Mouse (Mus musculus) liver, embryonic 12.5 days (tissue): ENCODE measurements around the gene Zfp13. TPM values are rescaled to one million over a fixed set of nuclear protein-coding genes. Genes with fewer than 3 reads are reported as not detected.

ENCODE experiments used
- ATAC-seq: fragments of 200-750 bp; cut with Nextera tagmentation; 2 replicates; pipeline ENCODE4 v1.8.0; 2017; ENCODE audit warnings: moderate number of reproducible peaks, mild to moderate bottlenecking, moderate library complexity
- H3K27ac ChIP-seq: fragments of 300-500 bp; sonication (generic); 2 replicates; pipeline ENCODE4 v1.5.1; 2016; ENCODE audit warnings: mild to moderate bottlenecking
- H3K27me3 ChIP-seq: fragments of 300-500 bp; sonication (generic); replicated peaks from 2 replicates; pipeline ENCODE4 v1.6.1; 2016; ENCODE audit warnings: mild to moderate bottlenecking, moderate library complexity
- H3K36me3 ChIP-seq: fragments of 300-500 bp; sonication (generic); 2 replicates; pipeline ENCODE4 v1.6.1; 2016; ENCODE audit warnings: mild to moderate bottlenecking, moderate library complexity
- H3K4me1 ChIP-seq: fragments of 300-500 bp; sonication (generic); 2 replicates; pipeline ENCODE4 v1.6.1; 2016
- H3K4me2 ChIP-seq: fragments of 300-500 bp; sonication (generic); 2 replicates; pipeline ENCODE4 v1.6.1; 2016; ENCODE audit warnings: mild to moderate bottlenecking, moderate library complexity
- H3K4me3 ChIP-seq: fragments of 300-500 bp; sonication (generic); 2 replicates; pipeline ENCODE4 v1.5.1; 2016; ENCODE audit warnings: mild to moderate bottlenecking, moderate library complexity
- H3K9ac ChIP-seq: fragments of 300-500 bp; sonication (generic); 2 replicates; pipeline ENCODE4 v1.6.1; 2016; ENCODE audit warnings: mild to moderate bottlenecking, moderate library complexity
- H3K9me3 ChIP-seq: fragments of 300-500 bp; sonication (generic); replicated peaks from 2 replicates; pipeline ENCODE4 v1.6.1; 2016; ENCODE audit warnings: mild to moderate bottlenecking, moderate library complexity
- WGBS: fragments of 180-500 bp; shearing (Covaris S2); methylation state at CpG from one replicate; pipeline ENCODE4 v1.1.7; 2016; ENCODE audit not compliant: insufficient replicate concordance; 5-methylcytosine and 5-hydroxymethylcytosine counted together
- polyA plus RNA-seq: library from polyadenylated mRNA; unstranded; fragments of >200 nt; fragmentation: Nextera tagmentation; extraction: Ambion mirVana; gene quantifications from 2 replicates; pipeline ENCODE4 v1.2.1, GENCODE M21; 2016

Gene Zfp13
- 2.8 and 2.9 TPM in 2 replicates for polyA plus RNA-seq

- Histone ChIP-seq H3K9me3 (no peaks in the 10 kb centered on the region), H3K9ac (peak within 1 kb of the TSS; percentile 68), H3K36me3 (no peaks in the 10 kb centered on the region), H3K4me3 (peak within 1 kb of the TSS; percentile 60), H3K27ac (peak within 1 kb of the TSS; percentile 80), H3K27me3 (no peaks in the 10 kb centered on the region), H3K4me2 (peak within 1 kb of the TSS; percentile 73), H3K4me1 (peaks cover 28% of the 10 kb centered on the region)
- 5% methylated on average over 30 of the region's 31 CpGs for WGBS
- ATAC-seq: peak; percentile 90
These were observed at the start of gene Zfp13 for GRCm38 (mm10) chr17:23598582-23599552. Zfp13 (minus strand) TSS chr17:23599487.

GRCm38 (mm10) chr17:23645894-23646293 is 46.6 kb upstream of the Zfp13 start:
- Histone ChIP-seq H3K27ac (no peak overlapping the region), H3K9ac (no peak overlapping the region), H3K9me3 (no peaks in the 10 kb centered on the region), H3K4me1 (no peaks in the 10 kb centered on the region), H3K4me3 (no peak overlapping the region), H3K4me2 (no peak overlapping the region), H3K27me3 (peaks cover 57% of the 10 kb centered on the region), H3K36me3 (no peaks in the 10 kb centered on the region)
- no peak for ATAC-seq
- WGBS: 42% methylated on average over 10 of the region's 10 CpGs

GRCm38 (mm10) chr17:23644613-23645495 is 45.6 kb upstream of the Zfp13 start, which contains the start of gene Mmp25:
Mmp25 (minus strand) TSS chr17:23645277.
- H3K4me3 ChIP-seq: peak within 1 kb of the TSS; percentile 44
- peak within 1 kb of the TSS; percentile 9; the same call in 1 of the 2 replicates for H3K9ac ChIP-seq
- WGBS: 1% methylated on average over 58 of the region's 58 CpGs
- peak within 1 kb of the TSS; percentile 64 for H3K4me2 ChIP-seq
- H3K4me1 ChIP-seq: no peaks in the 10 kb centered on the region
- no peaks in the 10 kb centered on the region for H3K36me3 ChIP-seq
- H3K27ac ChIP-seq: no peak within 1 kb of the TSS
- no peak for ATAC-seq
- H3K27me3 ChIP-seq: peaks cover 56% of the 10 kb centered on the region
- no peaks in the 10 kb centered on the region for H3K9me3 ChIP-seq

DNA sequence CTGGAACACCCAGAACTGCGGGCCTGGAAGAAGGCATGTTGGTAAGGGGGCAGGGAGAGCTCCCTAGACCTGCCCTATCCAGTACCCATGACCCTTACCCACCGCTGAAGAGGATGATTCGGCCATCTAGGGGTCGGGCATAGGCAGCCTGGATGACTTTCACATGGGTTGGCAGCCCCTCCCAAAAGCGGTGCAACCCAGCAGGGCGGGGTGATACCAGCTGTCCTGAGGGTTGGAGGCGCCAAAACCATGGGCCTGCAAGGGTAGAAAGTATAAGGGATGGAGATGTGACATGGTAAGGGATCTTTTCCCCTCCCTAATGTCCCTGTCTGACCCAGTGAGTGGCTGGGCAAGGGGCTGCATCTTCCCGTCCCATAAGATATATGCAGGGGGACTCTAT is 32.0 kb upstream of the Zfp13 start:
- WGBS: 54% methylated on average over 8 of the region's 8 CpGs
- H3K4me3 ChIP-seq: no peak overlapping the region
- H3K4me2 ChIP-seq: no peak overlapping the region
- peaks cover 51% of the 10 kb centered on the region for H3K27me3 ChIP-seq
- H3K4me1 ChIP-seq: no peaks in the 10 kb centered on the region
- H3K9me3 ChIP-seq: no peaks in the 10 kb centered on the region
- no peak overlapping the region for H3K27ac ChIP-seq
- no peak for ATAC-seq
- H3K36me3 ChIP-seq: no peaks in the 10 kb centered on the region
- no peak overlapping the region for H3K9ac ChIP-seq

- Histone ChIP-seq H3K4me1 (no peaks in the 10 kb centered on the region), H3K4me2 (peak overlapping the region; percentile 46), H3K9ac (no peak overlapping the region), H3K36me3 (no peaks in the 10 kb centered on the region), H3K27ac (no peak overlapping the region), H3K27me3 (peaks cover 43% of the 10 kb centered on the region), H3K4me3 (no peak overlapping the region), H3K9me3 (no peaks in the 10 kb centered on the region)
- peak; percentile 64; the same call in 1 of the 2 replicates for ATAC-seq
- 10% methylated on average over 22 of the region's 22 CpGs for WGBS
These were observed 31.1 kb upstream of the Zfp13 start for GRCm38 (mm10) chr17:23630195-23631020.

- Histone ChIP-seq H3K4me2 (no peak overlapping the region), H3K9me3 (no peaks in the 10 kb centered on the region), H3K9ac (no peak overlapping the region), H3K27ac (no peak overlapping the region), H3K4me1 (no peaks in the 10 kb centered on the region), H3K4me3 (no peak overlapping the region), H3K27me3 (peaks cover 30% of the 10 kb centered on the region), H3K36me3 (no peaks in the 10 kb centered on the region)
- WGBS: 34% methylated on average over 7 of the region's 7 CpGs
- no peak for ATAC-seq
These were observed 28.5 kb upstream of the Zfp13 start for GRCm38 (mm10) chr17:23627813-23628212.

GRCm38 (mm10) chr17:23620351-23620750 is 21.1 kb upstream of the Zfp13 start:
- no peaks in the 10 kb centered on the region for H3K9me3 ChIP-seq
- peaks cover 33% of the 10 kb centered on the region for H3K27me3 ChIP-seq
- no peak overlapping the region for H3K9ac ChIP-seq
- H3K4me3 ChIP-seq: no peak overlapping the region
- no peaks in the 10 kb centered on the region for H3K4me1 ChIP-seq
- H3K4me2 ChIP-seq: no peak overlapping the region
- WGBS: 47% methylated on average over 7 of the region's 7 CpGs
- H3K36me3 ChIP-seq: no peaks in the 10 kb centered on the region
- H3K27ac ChIP-seq: no peak overlapping the region
- ATAC-seq: no peak

DNA sequence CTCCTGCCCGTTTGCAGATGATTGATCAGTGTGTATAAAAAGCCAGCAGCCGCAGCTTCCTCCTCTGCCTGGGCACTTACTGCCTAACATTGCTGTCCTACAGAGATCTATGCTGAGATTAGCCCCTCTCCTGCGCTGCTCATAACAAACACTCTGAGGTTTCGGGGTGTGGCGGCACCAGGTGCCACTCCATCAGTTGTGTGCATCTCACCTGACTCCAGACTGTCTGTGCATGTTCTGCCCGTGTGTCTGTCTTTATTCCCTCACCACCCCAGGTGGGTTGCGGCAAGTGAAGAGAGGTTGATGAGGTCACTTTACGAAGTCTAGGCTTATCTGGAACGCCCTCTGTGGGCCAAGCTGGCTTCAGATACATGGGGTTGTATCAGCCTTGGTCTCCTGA is 17.8 kb upstream of the Zfp13 start:
- Histone ChIP-seq H3K4me2 (no peak overlapping the region), H3K9me3 (no peaks in the 10 kb centered on the region), H3K27me3 (peaks cover 31% of the 10 kb centered on the region), H3K4me3 (no peak overlapping the region), H3K4me1 (no peaks in the 10 kb centered on the region), H3K27ac (no peak overlapping the region), H3K36me3 (no peaks in the 10 kb centered on the region), H3K9ac (no peak overlapping the region)
- no peak for ATAC-seq
- WGBS: 28% methylated on average over 9 of the region's 9 CpGs

GRCm38 (mm10) chr17:23610361-23610800 is 11.1 kb upstream of the Zfp13 start:
- Histone ChIP-seq H3K4me2 (no peak overlapping the region), H3K27ac (no peak overlapping the region), H3K36me3 (no peaks in the 10 kb centered on the region), H3K4me1 (no peaks in the 10 kb centered on the region), H3K27me3 (no peaks in the 10 kb centered on the region), H3K9me3 (no peaks in the 10 kb centered on the region), H3K9ac (no peak overlapping the region), H3K4me3 (no peak overlapping the region)
- 63% methylated on average over 28 of the region's 28 CpGs for WGBS
- no peak for ATAC-seq

- H3K36me3 ChIP-seq: no peaks in the 10 kb centered on the region
- no peaks in the 10 kb centered on the region for H3K4me1 ChIP-seq
- H3K4me3 ChIP-seq: no peak overlapping the region
- no peak overlapping the region for H3K4me2 ChIP-seq
- no peaks in the 10 kb centered on the region for H3K27me3 ChIP-seq
- H3K9ac ChIP-seq: no peak overlapping the region
- WGBS: 83% methylated on average over 24 of the region's 24 CpGs
- no peak for ATAC-seq
- no peaks in the 10 kb centered on the region for H3K9me3 ChIP-seq
- no peak overlapping the region for H3K27ac ChIP-seq
These were observed 10.3 kb upstream of the Zfp13 start for GRCm38 (mm10) chr17:23609612-23610011.

DNA sequence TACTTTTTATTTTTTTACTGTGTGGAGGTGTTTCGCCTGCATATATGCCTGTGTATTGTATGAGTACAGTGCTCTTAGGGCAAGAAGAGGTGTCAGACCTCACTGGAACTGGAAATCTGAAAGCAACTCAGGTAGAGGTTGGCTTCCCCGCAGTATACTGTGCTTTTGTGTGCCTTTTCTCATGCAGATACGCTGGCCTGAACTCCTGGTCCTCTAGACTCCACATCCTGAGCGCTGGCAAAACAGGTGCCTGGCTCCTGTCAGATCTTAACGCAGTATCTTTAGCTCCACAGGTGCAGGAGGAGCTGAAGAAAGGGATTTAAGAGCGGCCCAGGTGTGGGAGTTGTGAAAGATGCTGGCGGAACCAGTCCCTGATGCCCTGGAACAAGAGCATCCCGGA is 5.9 kb upstream of the Zfp13 start:
- no peak for ATAC-seq
- Histone ChIP-seq H3K4me3 (no peak overlapping the region), H3K27ac (no peak overlapping the region), H3K4me2 (no peak overlapping the region), H3K9me3 (no peaks in the 10 kb centered on the region), H3K4me1 (peaks cover 2% of the 10 kb centered on the region; the same call in 1 of the 2 replicates), H3K9ac (no peak overlapping the region), H3K27me3 (no peaks in the 10 kb centered on the region), H3K36me3 (no peaks in the 10 kb centered on the region)
- 72% methylated on average over 8 of the region's 8 CpGs for WGBS
